Mouse (Mus musculus) spleen, adult 2 months (tissue): Measurements from ENCODE around the gene Bri3. TPM values are rescaled to one million over a fixed set of nuclear protein-coding genes. Genes with fewer than 3 reads are reported as not detected.

Experiments used
- DNase-seq, 2 experiments: peaks; one replicate each; pipeline versions ENCODE4 v3.0.0 to v3.0.0-alpha.2; 2012 to 2021; ENCODE audit warnings: low spot score in 2 of 2, low read depth in 1 of 2
- H3K27ac ChIP-seq: fragments of 200-500 bp; 2 replicates; pipeline ENCODE4 v1.5.1; 2012; ENCODE audit warnings: low read length, inconsistent platforms; ENCODE audit not compliant: insufficient read depth
- H3K27me3 ChIP-seq: fragments of 200-500 bp; 2 replicates; pipeline ENCODE4 v1.6.1; 2012; ENCODE audit warnings: mild to moderate bottlenecking, moderate library complexity, low read length, inconsistent platforms; ENCODE audit not compliant: control insufficient read depth, insufficient read depth
- H3K36me3 ChIP-seq: fragments of 200-500 bp; 2 replicates; pipeline ENCODE4 v1.6.1; 2012; ENCODE audit warnings: mild to moderate bottlenecking, low read length, inconsistent platforms; ENCODE audit not compliant: control insufficient read depth, insufficient read depth
- H3K4me1 ChIP-seq: fragments of 200-500 bp; 2 replicates; pipeline ENCODE4 v1.6.1; 2011; ENCODE audit warnings: inconsistent platforms; ENCODE audit not compliant: control insufficient read depth, insufficient read depth, insufficient read length
- H3K4me3 ChIP-seq: fragments of 200-500 bp; 2 replicates; pipeline ENCODE4 v1.5.1; 2011; ENCODE audit warnings: mild to moderate bottlenecking, inconsistent platforms; ENCODE audit not compliant: insufficient read depth, insufficient read length; ENCODE audit errors: extremely low read depth
- CTCF ChIP-seq: fragments of 200-500 bp; IDR thresholded peaks from 2 replicates; pipeline ENCODE4 v1.5.1; 2011; ENCODE audit warnings: mild to moderate bottlenecking, inconsistent platforms; ENCODE audit not compliant: insufficient read depth, insufficient read length, insufficient replicate concordance; ENCODE audit errors: extremely low read depth
- POLR2A ChIP-seq: fragments of 200-500 bp; IDR thresholded peaks from 2 replicates; pipeline ENCODE4 v1.6.1; 2011; ENCODE audit warnings: low read depth, low read length, inconsistent platforms
- WGBS: fragments of 180-500 bp; shearing (Covaris S2); methylation state at CpG from one replicate; pipeline ENCODE4 v1.1.7; 2018; 5-methylcytosine and 5-hydroxymethylcytosine counted together
- polyA plus RNA-seq: library from polyadenylated mRNA; depleted of rRNA; stranded (reverse); fragments of >200 nt; gene quantifications from 2 replicates; pipeline ENCODE4 v1.2.3, GENCODE M21; 2012

Bri3 gene
- polyA plus RNA-seq, 1 experiment = 50.2 TPM

DNA sequence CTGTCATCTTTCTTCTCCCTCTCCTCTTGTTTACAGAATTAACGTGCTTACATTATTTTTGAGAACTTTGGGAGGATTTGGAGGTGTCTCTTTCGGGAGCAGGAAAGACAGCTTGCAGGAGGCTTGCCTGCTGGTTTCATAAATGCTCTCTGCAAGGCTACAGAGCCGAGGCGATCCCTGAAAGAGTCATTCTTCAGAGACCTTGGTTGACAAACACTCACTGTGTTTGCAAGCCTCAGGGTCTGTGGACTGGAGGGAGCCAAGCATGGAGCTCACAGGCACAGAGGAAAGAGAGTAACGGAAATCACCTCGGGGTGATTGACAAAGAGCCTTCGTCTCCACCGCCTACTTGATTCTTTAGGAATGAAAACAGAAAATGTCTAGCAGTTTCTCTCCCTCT is 175.8 kb downstream of the Bri3 start:
- WGBS = 84% methylated on average over 8 of the region's 8 CpGs
- Histone ChIP-seq H3K36me3 (no peaks in the 10 kb centered on the region), H3K4me3 (no peak overlapping the region), H3K27ac (no peak overlapping the region), H3K4me1 (no peaks in the 10 kb centered on the region), H3K27me3 (no peaks in the 10 kb centered on the region)
- no peak for TF ChIP-seq POLR2A
- DNase-seq = no peak

DNA sequence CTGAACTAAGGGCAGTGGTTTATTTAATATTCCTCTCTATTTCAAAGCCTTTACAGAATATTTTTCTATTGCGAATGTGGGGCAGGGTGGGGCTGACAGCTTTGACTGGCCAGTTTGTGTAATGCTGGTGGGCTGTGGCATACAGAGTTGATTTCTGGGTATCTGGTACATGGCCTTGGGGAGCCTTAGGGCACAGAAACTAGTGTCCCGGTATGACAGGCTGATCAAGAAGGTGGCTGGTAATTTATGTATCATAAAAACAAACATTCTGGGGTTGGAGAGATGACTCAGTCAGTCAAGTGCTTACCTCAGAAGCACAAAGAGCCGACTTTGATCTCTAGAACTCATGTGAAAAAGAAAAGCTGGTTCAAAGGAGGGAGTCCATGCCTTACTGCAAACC is 182.5 kb downstream of the Bri3 start:
- Histone ChIP-seq H3K27me3 (no peaks in the 10 kb centered on the region), H3K4me1 (no peaks in the 10 kb centered on the region), H3K36me3 (no peaks in the 10 kb centered on the region), H3K4me3 (no peak overlapping the region), H3K27ac (no peak overlapping the region)
- 78% methylated on average over 3 of the region's 3 CpGs for WGBS
- TF ChIP-seq CTCF = no peak
- no peak for TF ChIP-seq POLR2A
- DNase-seq = no peak

DNA sequence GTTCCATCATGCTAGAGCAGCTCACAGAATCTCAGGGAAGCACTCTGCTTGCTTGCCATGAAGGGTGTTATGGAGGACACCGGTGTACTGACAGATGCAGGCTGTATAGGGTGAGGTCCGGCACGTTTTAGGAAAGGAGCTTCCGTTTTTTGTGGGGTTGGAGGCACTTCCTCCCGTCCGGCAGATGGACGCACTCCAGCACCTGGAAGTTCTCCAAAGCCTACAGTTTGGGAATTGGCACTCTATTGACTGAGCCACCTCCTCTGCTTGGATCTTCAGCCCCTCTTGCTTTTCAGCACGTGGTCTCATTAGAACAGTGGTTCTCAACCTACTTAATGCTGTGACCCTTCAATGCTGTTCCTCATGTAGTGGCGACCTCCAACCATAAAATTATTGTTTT is 183.6 kb downstream of the Bri3 start:
- H3K4me3 ChIP-seq = no peak overlapping the region
- 73% methylated on average over 9 of the region's 9 CpGs for WGBS
- TF ChIP-seq POLR2A (no peak), CTCF (no peak)
- no peaks in the 10 kb centered on the region for H3K27me3 ChIP-seq
- H3K4me1 ChIP-seq = no peaks in the 10 kb centered on the region
- no peaks in the 10 kb centered on the region for H3K36me3 ChIP-seq
- no peak overlapping the region for H3K27ac ChIP-seq
- no peak for DNase-seq

DNA sequence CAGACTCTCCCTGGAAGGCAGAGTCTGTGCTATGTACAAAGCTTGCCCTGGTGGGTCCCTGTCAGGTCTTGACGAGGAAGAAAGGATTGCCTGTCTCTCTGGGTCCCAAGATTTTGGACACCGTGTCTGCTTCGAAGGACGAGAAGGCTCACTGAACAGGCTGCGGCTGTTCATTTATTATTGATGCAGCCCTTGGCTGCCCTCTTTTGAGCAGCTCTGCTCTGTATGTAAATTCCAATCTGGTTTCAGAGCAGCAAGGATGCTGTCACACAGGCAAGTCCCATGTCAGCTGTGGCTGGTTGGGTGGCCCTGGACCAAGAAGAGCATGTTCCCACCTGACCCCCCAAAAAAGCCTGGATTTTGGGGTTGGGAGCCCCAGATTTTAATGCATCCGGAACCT is 187.2 kb downstream of the Bri3 start:
- TF ChIP-seq POLR2A = no peak
- TF ChIP-seq CTCF = no peak
- Histone ChIP-seq H3K36me3 (no peaks in the 10 kb centered on the region), H3K4me3 (no peak overlapping the region), H3K27me3 (no peaks in the 10 kb centered on the region), H3K27ac (no peak overlapping the region), H3K4me1 (no peaks in the 10 kb centered on the region)
- no peak for DNase-seq
- WGBS = 85% methylated on average over 6 of the region's 6 CpGs

DNA sequence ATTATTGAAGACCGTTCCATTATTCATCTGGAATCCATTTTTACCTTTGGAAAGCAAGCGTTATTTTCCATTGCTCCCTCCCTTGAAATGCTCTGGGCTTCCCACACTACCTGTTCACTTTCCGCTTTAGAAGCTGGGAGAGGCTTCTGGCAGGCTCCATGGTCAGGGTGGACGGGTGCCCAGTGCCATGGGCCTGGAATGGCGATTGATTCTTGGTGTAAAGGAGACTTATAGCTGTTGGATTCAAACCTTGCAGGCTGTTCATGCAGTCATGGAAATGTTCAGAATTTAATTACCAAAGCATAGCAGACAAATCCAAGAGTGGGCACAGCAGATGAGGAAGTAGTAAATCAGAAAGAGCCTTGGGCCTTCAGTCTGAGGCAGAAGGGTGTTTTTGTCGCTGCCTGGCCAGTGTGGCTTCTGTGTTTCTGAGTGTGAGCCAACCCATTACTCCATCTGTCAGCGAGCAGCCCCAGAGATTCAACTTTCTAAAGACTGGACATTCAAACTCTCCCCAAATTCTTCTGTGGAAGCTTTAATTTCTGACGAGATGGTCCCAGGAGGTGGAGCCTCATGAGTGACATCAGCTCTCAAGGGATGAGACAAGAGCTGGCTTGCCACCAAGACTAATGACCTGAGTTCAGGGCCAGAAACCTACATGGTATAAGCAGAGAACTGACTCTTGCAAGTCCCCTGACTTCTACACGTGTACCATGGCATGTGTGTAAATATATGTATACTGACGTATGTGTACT is 195.2 kb downstream of the Bri3 start:
- no peak for TF ChIP-seq POLR2A
- no peak for TF ChIP-seq CTCF
- DNase-seq = no peak
- H3K4me1 ChIP-seq = no peaks in the 10 kb centered on the region
- 58% methylated on average over 10 of the region's 10 CpGs for WGBS
- no peak overlapping the region for H3K27ac ChIP-seq
- no peak overlapping the region for H3K4me3 ChIP-seq
- no peaks in the 10 kb centered on the region for H3K27me3 ChIP-seq
- no peaks in the 10 kb centered on the region for H3K36me3 ChIP-seq

DNA sequence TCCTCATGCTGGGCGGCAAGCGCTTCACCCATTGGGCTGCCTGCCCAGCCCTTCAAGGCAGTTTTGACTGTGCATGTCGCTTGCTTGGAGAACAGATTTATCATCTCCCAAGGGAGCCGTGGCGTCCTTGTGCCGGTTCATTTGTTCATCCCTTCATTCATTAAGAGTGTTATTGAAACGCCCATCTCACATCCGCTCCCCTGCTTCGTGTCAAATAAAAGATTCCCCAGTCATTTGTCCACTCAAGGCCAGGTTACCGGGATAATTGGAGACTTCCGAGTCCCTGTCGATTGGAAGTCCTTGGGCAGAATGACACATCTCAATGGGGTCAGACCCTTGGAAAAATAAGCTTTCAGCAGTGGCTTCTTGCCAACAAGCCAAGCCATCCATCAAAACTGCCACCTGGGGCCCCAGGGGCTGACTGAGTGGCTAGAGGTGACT is 197.6 kb downstream of the Bri3 start:
- no peak for TF ChIP-seq CTCF
- no peak for TF ChIP-seq POLR2A
- no peak overlapping the region for H3K27ac ChIP-seq
- no peak for DNase-seq
- no peaks in the 10 kb centered on the region for H3K36me3 ChIP-seq
- no peaks in the 10 kb centered on the region for H3K27me3 ChIP-seq
- no peaks in the 10 kb centered on the region for H3K4me1 ChIP-seq
- 94% methylated on average over 12 of the region's 12 CpGs for WGBS
- H3K4me3 ChIP-seq = no peak overlapping the region

DNA sequence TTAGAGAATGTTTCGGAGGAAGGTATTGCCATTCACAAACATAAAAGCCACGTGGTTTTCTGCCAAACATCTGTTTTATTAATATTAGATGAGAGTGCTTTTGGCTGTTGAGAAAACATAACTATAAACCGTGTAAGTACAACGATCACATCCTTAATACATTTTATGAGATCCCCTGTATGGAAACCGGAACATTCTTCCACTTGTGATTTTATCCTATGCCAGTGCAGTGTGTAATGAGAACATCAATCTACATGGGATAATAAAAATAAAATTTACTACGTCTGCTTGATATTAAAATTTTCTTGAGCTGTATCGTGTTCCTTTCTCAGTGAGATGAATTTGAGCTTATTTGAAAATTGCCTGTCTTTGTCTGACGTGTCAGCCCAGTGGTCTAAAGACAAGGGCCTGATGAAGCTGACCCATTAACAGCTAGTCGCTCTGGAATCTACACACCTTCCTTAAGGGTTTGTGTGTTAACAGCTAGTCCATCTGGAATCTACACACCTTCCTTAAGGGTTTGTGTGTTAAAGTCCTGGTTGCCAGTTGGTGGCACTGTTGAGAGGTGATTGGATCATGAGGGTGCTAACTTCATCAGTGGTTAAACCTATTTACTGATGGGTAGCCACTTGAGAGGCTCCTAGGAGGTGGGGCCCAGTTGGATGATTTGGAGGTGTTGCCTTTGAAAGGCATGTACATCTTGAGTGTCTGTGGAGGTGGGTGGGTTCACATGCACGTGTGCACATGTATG is 202.4 kb downstream of the Bri3 start:
- H3K27ac ChIP-seq = no peak overlapping the region
- no peak for DNase-seq
- TF ChIP-seq CTCF = no peak
- no peak for TF ChIP-seq POLR2A
- no peaks in the 10 kb centered on the region for H3K4me1 ChIP-seq
- WGBS = 82% methylated on average over 10 of the region's 10 CpGs
- H3K4me3 ChIP-seq = no peak overlapping the region
- H3K36me3 ChIP-seq = no peaks in the 10 kb centered on the region
- H3K27me3 ChIP-seq = no peaks in the 10 kb centered on the region
